Mouse (Mus musculus) liver, postnatal 0 days (tissue): ENCODE results near the gene Inafm1. TPM values are rescaled to one million over a fixed set of nuclear protein-coding genes. Genes with fewer than 3 reads are reported as not detected.

ENCODE experiments used
- ATAC-seq: fragments of 200-750 bp; cut with Nextera tagmentation; 2 replicates; pipeline ENCODE4 v1.8.0; 2017; ENCODE audit warnings: mild to moderate bottlenecking, moderate library complexity
- DNase-seq: peaks from one replicate; pipeline ENCODE4 v3.0.0-alpha.2; 2016
- H3K27ac ChIP-seq: fragments of 300-500 bp; sonication (generic); 2 replicates; pipeline ENCODE4 v1.5.1; 2014; ENCODE audit warnings: antibody characterized with exemption, moderate library complexity, mild to moderate bottlenecking, low read depth
- H3K27me3 ChIP-seq: fragments of 300-500 bp; sonication (generic); 2 replicates; pipeline ENCODE4 v1.6.1; 2014; ENCODE audit warnings: low read length, control low read depth, mixed read lengths; ENCODE audit not compliant: insufficient read depth
- H3K36me3 ChIP-seq: fragments of 300-500 bp; sonication (generic); replicated peaks from 2 replicates; pipeline ENCODE4 v1.6.1; 2014; ENCODE audit warnings: mild to moderate bottlenecking, control low read depth, low read length, moderate library complexity, mixed read lengths; ENCODE audit not compliant: insufficient read depth
- H3K4me1 ChIP-seq: fragments of 300-500 bp; sonication (generic); 2 replicates; pipeline ENCODE4 v1.6.1; 2014; ENCODE audit warnings: antibody characterized with exemption, mild to moderate bottlenecking, control low read depth; ENCODE audit not compliant: insufficient read depth
- H3K4me2 ChIP-seq: fragments of 300-500 bp; sonication (generic); 2 replicates; pipeline ENCODE4 v1.6.1; 2014; ENCODE audit warnings: low read depth, mild to moderate bottlenecking, low read length, moderate library complexity, mixed read lengths
- H3K4me3 ChIP-seq: fragments of 300-500 bp; sonication (generic); 2 replicates; pipeline ENCODE4 v1.5.1; 2014; ENCODE audit warnings: low read depth, low read length
- H3K9ac ChIP-seq: fragments of 300-500 bp; sonication (generic); replicated peaks from 2 replicates; pipeline ENCODE4 v1.6.1; 2014; ENCODE audit warnings: mild to moderate bottlenecking, moderate library complexity
- H3K9me3 ChIP-seq: fragments of 300-500 bp; sonication (generic); 2 replicates; pipeline ENCODE4 v1.6.1; 2016; ENCODE audit warnings: mild to moderate bottlenecking, control low read depth, low read length, mixed read lengths
- CTCF ChIP-seq: sonication (generic); IDR thresholded peaks from 2 replicates; pipeline ENCODE4 v1.5.1; 2016; ENCODE audit warnings: antibody characterized with exemption, low read depth
- EP300 ChIP-seq: IDR thresholded peaks from 2 replicates; pipeline ENCODE4 v1.6.1; 2016; ENCODE audit warnings: antibody characterized with exemption, low read depth, mild to moderate bottlenecking
- WGBS: fragments of 180-500 bp; shearing (Covaris S2); extraction: QIAGEN DNeasy Blood & Tissue Kit; methylation state at CpG from one replicate; pipeline ENCODE4 v1.1.7; 2014; ENCODE audit not compliant: insufficient replicate concordance; 5-methylcytosine and 5-hydroxymethylcytosine counted together
- polyA plus RNA-seq: library from polyadenylated mRNA; unstranded; fragments of >200 nt; fragmentation: Nextera tagmentation; extraction: Ambion mirVana; gene quantifications from 2 replicates; pipeline ENCODE4 v1.2.1, GENCODE M21; 2015

Gene Inafm1
- polyA plus RNA-seq, 1 experiment from 2014 or later = 7.5 TPM

DNA sequence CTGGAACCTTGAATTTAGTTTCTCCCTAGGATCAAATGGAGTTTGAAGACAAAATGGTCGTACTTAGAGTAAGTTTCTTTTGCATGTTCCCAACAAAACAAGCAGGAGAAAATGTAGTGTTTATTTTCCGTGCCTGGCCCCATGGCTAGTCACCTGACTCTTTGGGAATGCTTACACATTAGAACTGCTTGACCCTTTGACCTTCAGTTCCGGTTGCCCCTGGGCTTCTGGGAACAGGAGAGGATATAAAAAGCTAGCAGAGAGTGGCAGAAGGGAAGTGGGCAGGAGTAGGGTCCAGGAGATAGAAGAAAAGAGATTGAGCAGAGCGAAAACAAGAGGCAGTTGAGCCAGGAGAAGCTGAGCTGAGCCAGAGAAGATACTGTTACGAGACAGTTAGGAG lies 43.5 kb downstream of the Inafm1 start:
- Histone ChIP-seq H3K27ac (no peak overlapping the region), H3K4me3 (no peak overlapping the region)
- ATAC-seq = no peak

More for the DNA sequence above, 43.5 kb downstream of the Inafm1 start:
- Histone ChIP-seq H3K4me2 (no peak overlapping the region), H3K4me1 (peaks cover 8% of the 10 kb centered on the region), H3K27me3 (no peaks in the 10 kb centered on the region), H3K9me3 (peaks cover 4% of the 10 kb centered on the region; the same call in 1 of the 2 replicates), H3K36me3 (no peaks in the 10 kb centered on the region), H3K9ac (no peak overlapping the region)
- WGBS = 35% methylated on average over 5 of the region's 5 CpGs
- no peak; the same call in 1 of the 2 replicates for TF ChIP-seq EP300
- no peak for TF ChIP-seq CTCF
- DNase-seq = no peak

Other genes starting within 250 kb of the Inafm1 start
- gene Bicra, start 225.7 kb downstream of the Inafm1 start, polyA plus RNA-seq = 0.95 and 1.0 TPM in 2 replicates
- gene Zfp541, start 211.8 kb downstream of the Inafm1 start, polyA plus RNA-seq = not detected in 2 replicates
- 96.6 and 105 TPM in 2 replicates for gene Napa, start 175.2 kb downstream of the Inafm1 start, polyA plus RNA-seq
- 6.5 and 7.5 TPM in 2 replicates for gene Kptn, start 153.7 kb downstream of the Inafm1 start, polyA plus RNA-seq
- not detected in 2 replicates for gene Slc8a2, start 143.8 kb downstream of the Inafm1 start, polyA plus RNA-seq
- 1.9 and 2.0 TPM in 2 replicates for gene Meis3, start 98.5 kb downstream of the Inafm1 start, polyA plus RNA-seq
- 3.6 and 3.9 TPM in 2 replicates for gene Dhx34, start 51.6 kb downstream of the Inafm1 start, polyA plus RNA-seq
- 0.92 and 1.2 TPM in 2 replicates for gene C5ar2, start 29.5 kb downstream of the Inafm1 start, polyA plus RNA-seq
- 5.5 and 6.9 TPM in 2 replicates for gene C5ar1, start 14.1 kb downstream of the Inafm1 start, polyA plus RNA-seq
- gene Ccdc9, start 13.2 kb upstream of the Inafm1 start, polyA plus RNA-seq = 5.7 and 8.8 TPM in 2 replicates
- 3.7 and 4.1 TPM in 2 replicates for gene Bbc3, start 34.8 kb upstream of the Inafm1 start, polyA plus RNA-seq
- gene Sae1, start 114.2 kb upstream of the Inafm1 start, polyA plus RNA-seq = 48.3 and 51.9 TPM in 2 replicates
- gene Zc3h4, start 127.3 kb upstream of the Inafm1 start, polyA plus RNA-seq = 4.7 and 5.2 TPM in 2 replicates
- 38.7 and 43.0 TPM in 2 replicates for gene Tmem160, start 179.2 kb upstream of the Inafm1 start, polyA plus RNA-seq
- 0.07 and 0.11 TPM in 2 replicates for gene Npas1, start 204.1 kb upstream of the Inafm1 start, polyA plus RNA-seq